Mouse (Mus musculus) right cerebral cortex, postnatal 10 days (tissue): ENCODE results near the gene Tox2.
A peak's percentile ranks its signal among the peaks of the same experiment; 100 is the strongest.

ENCODE experiments used
- DNase-seq, 2 experiments: peaks; one replicate each; pipeline ENCODE4 v3.0.0; 2021; ENCODE audit warnings: low spot score in 2 of 2

Tox2 gene

DNA sequence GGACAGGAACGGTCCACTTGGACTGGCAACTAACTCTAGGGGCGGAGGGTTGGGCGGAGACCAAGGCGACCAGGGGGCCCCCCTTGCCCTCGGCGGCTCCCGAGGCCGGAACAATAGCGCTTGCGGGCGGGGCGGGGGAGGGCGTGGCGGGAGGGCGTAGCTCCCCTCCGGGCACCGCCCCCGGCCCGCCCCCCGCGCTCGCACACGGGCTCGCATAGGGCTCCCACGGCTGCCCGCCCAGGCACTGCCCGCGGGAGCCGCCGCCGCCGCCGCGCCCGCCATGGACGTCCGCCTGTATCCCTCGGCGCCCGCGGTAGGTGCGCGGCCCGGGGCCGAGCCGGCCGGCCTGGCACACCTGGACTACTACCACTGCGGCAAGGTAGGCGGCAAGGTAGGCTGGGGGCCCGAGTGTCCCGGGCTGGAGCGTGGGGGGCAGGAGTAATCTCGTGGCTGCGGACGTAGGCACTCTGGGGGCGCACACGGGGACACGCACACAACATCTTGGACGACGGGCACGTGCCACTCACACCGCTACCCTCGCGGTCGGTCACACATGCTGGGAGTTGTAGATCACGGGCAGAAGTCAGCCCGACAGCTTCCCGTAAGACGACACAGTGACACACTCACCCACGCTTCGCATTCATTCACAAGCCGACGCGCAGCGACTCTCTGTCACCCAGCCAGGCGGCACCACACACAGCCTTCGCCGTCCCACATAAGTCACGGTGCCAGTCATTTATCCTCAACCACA, at the start of gene Tox2:
Gene Tox2, plus strand, starts transcription at position 242 of the 751 bp plus-strand sequence.
- DNase-seq, result peak; percentile 78 to 85

DNA sequence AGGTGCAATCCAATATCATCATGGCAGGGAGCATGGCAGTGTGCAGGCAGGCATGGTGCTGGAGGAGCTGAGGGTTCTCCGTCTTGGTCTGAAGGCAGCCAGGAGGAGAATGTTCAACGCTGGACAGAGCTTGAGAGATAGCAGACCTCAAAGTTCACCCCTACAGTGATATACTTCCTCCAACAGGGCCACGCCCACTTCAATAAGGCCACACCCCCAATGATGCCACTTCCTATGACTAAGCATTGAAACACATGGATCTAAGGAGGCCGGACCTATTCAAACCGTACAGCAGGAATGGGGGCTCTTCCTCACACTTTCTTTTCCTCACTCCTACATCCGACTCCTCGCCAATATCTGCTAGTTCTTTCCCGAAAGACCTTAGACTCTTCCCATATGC, 48.3 kb upstream of the Tox2 start:
- DNase-seq, result no peak

GRCm38 (mm10) chr2:163158979-163159378, 43.9 kb upstream of the Tox2 start:
- no peak for DNase-seq

GRCm38 (mm10) chr2:163164461-163164990, 38.4 kb upstream of the Tox2 start:
- DNase-seq, result no peak

DNA sequence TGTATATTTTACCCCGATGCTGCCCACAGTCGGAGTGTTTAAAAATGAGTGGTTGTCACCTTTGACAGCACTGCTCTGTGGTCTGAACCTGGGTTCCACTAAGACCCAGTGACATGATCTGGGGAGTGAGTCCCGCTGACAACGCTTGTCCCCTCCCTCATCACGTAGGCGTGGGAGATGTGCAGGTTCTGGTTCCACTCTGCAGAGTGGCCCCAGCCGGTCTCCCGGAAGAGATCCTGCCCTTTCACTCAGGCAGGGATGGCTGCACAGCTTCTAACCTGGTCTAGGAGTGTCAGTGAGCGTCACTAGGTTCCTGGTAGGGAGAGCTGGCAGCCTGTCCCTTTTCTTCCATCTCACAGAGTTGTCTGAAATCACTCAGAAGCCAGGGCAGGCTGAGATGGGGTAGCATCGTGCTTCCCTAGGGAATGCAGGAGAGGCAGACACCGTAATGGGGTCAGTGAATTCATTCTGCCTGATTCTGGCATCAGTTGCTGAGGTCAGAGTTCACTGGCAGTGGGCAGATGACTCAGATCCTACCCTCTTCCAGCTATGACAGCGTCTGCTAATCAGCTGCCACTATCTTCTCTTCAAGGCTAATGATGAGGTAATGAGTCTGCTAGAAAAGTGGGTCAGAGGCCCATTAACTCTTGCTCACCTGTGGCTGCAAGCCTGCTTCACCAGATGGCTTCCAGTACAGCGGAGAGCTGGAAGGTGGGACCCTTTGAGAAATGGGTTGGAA, 36.7 kb upstream of the Tox2 start:
- DNase-seq, result no peak

DNA sequence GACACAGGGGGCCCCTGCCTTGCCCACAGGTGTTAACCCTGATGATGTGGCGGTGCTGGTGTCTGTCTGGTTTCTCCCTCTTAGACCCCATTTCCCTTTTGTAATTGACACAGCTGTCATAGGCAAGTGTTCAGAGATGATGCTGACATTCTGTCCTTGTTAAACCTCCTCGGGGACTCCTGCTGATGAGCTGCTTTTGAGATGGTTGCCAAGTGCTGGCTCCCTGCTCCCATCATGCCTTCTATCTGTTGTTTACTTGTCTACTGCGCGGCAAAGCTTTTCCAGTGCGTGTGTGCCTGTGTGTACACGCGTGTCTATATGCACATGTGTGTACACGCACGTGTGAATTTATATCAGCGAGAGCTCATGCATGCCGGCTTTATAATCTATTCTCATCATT, 31.0 kb upstream of the Tox2 start:
- DNase-seq, result no peak

DNA sequence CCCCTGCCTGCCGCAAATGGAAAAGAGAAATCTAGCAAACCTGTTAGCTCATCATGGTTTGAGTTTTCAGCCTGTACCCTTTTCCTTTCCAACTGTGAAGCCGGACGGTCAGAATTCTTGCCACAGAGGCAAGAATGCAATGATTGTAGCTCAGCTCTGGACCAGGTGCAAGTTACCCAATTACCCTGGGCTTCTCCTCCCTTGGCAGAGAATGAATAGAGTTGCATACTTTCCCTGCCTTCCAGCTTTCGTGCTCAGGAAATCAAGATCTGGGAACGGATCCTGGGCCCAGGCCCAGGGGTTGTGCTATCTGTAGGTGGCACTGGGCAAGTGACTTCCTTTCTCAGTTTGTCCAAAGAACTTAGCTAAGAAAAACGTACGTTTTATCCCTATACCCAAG, 28.9 kb upstream of the Tox2 start:
- no peak for DNase-seq

GRCm38 (mm10) chr2:163175831-163176230, 27.1 kb upstream of the Tox2 start:
- no peak for DNase-seq

GRCm38 (mm10) chr2:163176502-163176901, 26.4 kb upstream of the Tox2 start:
- no peak for DNase-seq

DNA sequence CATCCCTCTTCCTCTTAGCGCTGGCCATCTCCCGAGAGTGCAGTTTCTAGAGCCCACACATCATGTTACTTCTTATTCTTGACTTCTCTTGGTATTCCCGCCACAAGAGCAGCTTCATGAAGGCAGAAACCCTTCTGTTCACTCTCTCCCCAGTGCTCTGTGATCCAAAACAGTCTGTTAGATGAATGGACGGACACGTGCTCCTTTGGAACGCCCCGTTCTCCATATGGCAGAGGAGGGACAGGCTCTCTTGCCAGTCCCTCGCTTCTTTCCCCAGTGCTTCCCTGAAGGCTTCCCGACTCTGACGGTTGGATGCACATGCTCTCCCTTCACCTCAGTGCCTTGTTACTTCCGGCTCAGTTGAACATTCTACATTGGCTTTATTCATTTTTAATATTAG, 15.4 kb upstream of the Tox2 start:
- peak; percentile 65 to 72 for DNase-seq

GRCm38 (mm10) chr2:163189596-163189995, 13.3 kb upstream of the Tox2 start:
- no peak for DNase-seq

DNA sequence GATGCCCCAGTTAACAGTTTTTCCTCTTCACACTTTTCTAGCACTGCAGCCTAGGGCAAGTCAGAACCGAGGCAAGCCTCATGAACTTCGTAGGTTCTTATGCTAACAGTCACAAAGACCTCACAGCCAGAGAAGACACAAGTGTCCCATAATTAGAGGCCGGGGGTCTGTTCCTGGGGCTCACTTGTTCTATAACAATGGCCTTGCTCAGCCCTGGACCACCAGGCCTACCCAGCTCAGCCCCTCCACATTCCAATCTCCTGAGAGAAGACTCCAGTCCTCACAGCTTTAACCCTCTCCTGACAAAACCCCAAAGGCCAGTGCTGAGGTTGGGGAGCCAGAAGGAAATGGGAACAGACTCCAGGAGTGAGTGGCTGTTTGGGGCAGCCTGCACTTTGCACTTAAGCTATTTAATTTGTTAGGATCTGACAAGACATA, 12.9 kb upstream of the Tox2 start:
- no peak for DNase-seq

- DNase-seq, result no peak
Observed at GRCm38 (mm10) chr2:163192485-163192884, 10.4 kb upstream of the Tox2 start.

DNA sequence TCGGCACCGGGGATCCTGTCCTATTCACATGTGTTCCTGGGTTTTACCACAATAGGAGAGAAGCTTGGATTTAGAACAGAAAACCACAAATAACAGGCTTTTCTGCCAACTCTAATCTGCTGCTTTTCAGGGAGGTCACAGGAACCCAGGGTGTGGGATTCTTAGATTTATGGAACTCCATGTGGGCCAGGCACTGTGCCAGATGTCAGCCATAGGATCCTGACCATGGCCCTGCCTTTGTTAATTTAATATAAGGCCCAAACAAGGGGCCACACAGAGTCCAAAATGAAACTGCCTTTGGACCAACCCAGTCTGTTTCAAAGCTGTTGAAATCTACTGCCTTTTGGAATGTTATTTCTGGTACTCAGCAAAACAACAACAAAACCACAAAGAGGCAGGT, 8.9 kb upstream of the Tox2 start:
- no peak for DNase-seq

- DNase-seq, result no peak
Observed at GRCm38 (mm10) chr2:163194543-163194942, 8.4 kb upstream of the Tox2 start.

- no peak for DNase-seq
Observed at GRCm38 (mm10) chr2:163195106-163195833, 7.7 kb upstream of the Tox2 start.

- DNase-seq, result no peak
Observed at GRCm38 (mm10) chr2:163195834-163196145, 7.1 kb upstream of the Tox2 start.

GRCm38 (mm10) chr2:163201897-163202296, 1.0 kb upstream of the Tox2 start:
- no peak for DNase-seq

GRCm38 (mm10) chr2:163202553-163202883, 407 bp upstream of the Tox2 start:
- DNase-seq, result no peak

- no peak for DNase-seq
Observed at GRCm38 (mm10) chr2:163203635-163204547, 966 bp downstream of the Tox2 start.

DNA sequence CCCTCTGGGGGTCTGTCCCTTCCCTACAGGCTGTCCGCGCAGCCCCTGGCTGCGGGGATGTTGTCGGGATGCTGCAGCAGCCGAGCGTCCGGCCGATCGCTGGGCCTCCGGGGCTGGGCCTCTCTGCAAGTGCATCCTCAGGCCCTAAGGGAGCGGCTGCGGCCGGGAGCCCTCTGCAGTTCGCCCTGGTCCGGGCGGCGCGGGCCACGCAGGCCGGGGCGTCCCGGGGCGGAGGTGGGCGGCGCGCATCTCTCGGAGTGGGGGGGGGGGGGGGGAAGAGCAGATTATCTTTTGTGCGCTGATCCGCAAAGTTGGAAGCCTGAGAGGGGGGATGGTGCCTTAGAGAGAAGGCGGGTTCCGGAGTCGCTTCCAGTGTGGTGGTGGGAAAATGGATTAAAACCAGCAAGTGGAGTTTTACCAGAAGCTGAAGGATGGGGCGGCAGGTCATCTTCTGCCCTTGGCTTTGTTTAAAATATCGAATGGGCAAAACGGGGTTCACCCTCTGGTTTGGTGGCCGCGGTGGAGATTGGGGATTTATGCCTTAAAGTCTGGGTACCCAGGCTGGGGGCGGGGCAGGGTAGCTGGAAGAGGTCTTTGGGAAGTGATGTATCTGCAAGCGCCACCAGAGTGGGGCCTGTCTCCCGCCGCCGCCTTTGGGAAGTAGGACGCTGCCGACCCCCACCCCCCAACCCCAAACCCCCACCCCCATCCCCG, 1.8 kb downstream of the Tox2 start:
- peak in 1 of 2 experiments; percentile 49 for DNase-seq
